Mouse (Mus musculus): ENCODE data around the gene Wtap. TPM values are rescaled to one million over a fixed set of nuclear protein-coding genes. Genes with fewer than 3 reads are reported as not detected.
"Not testable (repeated sequence)": the region's sequence is repeated elsewhere in the genome, so short reads cannot be mapped to it uniquely, and the experiment has no call there.

The Wtap gene
- polyA plus RNA-seq (2012; rRNA removed): 4.5 and 11.0 TPM in 2 replicates

DNA sequence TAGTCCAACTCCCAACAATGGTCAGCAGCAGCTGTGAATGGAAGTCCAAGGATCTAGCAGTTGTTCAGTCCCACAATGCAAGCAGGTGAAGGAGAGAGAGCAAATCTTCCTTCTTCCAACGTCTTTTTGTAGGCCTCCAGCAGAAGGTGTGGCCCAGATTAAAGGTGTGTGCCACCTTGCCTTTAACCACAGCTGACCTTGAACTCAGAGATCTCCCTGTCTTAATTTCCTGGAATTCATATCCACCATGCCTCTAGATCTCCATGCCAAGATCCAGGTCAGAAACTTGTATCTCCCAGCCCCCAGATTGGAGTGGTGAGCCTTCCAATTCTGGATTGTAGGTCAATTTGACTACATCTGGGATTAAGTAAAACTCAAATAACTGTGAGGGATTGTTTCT is at the start of gene Wtap:
Gene Wtap (minus strand): TSS at position 101 of the 400 bp plus-strand sequence.
- peaks cover 2% of the 10 kb centered on the region; the same call in 1 of the 2 replicates for H3K4me1 ChIP-seq (ENCODE audit: control insufficient read depth, insufficient read depth, insufficient read length, low read length)
- peak within 1 kb of the TSS; percentile 81 for H3K27ac ChIP-seq (ENCODE audit: insufficient read depth, low read depth, low read length)
- H3K27me3 ChIP-seq (ENCODE audit: control insufficient read depth, insufficient read depth, low read length): no peaks in the 10 kb centered on the region
- WGBS: 21% methylated on average over 1 of the region's 1 CpGs
- no peak within 1 kb of the TSS for H3K4me3 ChIP-seq (ENCODE audit: low read depth, low read length)
- no peaks in the 10 kb centered on the region for H3K36me3 ChIP-seq (ENCODE audit: control insufficient read depth, insufficient read depth, low read length)
- TF ChIP-seq POLR2A (IDR thresholded peaks at IDR 0.05; ENCODE audit: low read depth, low read length): no peak
- no peak for TF ChIP-seq CTCF (IDR thresholded peaks at IDR 0.05; ENCODE audit: extremely low read depth, insufficient read length, insufficient replicate concordance, low read depth, low read length)

DNA sequence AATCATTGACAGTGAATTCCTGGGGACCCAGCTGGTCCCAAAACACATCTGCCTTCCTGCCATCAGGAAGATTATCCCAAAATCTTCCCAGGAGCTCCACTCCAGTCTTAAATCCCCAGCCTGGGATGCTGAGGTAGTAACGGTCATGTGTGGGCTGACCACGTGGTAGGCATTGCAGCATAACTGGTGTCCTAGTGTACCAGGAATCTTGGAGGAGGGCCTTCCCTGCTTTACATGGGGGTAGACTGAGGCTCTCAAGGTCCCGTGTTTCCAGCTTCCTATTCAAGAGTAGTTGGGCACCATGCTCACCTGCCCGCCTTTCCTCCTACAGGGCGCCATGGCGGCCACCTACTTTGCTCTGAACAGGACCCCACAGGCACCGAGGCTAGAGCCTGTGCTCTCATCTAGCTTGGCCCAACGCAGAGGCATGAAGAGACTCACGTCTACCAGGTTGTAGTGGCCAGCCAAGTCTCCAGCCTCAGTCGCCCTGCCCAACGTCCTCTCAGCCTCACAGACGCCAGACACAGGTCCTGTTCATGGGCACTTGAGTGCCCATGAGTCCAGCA is 42.7 kb upstream of the Wtap start:
- H3K36me3 ChIP-seq (ENCODE audit: control insufficient read depth, insufficient read depth, low read length); H3K27me3 ChIP-seq (ENCODE audit: control insufficient read depth, insufficient read depth, low read length); H3K27ac ChIP-seq (ENCODE audit: insufficient read depth, low read depth, low read length); H3K4me1 ChIP-seq (ENCODE audit: control insufficient read depth, insufficient read depth, insufficient read length, low read length); H3K4me3 ChIP-seq (ENCODE audit: low read depth, low read length): not testable (repeated sequence)
- 88% methylated on average over 5 of the region's 12 CpGs for WGBS

DNA sequence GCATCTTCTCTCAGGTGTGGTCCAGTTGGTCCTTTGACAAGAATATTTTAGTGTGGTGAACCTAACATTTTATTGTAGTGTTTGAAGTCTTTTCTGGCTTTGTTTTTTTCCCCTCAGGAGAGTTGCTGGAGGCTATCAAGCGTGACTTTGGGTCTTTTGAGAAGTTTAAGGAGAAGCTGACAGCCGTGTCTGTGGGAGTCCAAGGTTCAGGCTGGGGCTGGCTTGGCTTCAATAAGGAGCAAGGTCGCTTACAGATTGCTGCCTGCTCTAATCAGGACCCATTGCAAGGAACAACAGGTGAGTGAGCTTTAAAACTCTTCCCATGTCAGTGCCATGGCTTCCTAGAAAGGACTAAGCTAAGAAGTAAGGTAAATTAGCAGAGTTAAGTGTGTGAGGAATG is 19.3 kb upstream of the Wtap start:
- Histone ChIP-seq H3K36me3 (ENCODE audit: control insufficient read depth, insufficient read depth, low read length) (peaks cover 34% of the 10 kb centered on the region), H3K27me3 (ENCODE audit: control insufficient read depth, insufficient read depth, low read length) (no peaks in the 10 kb centered on the region), H3K4me1 (ENCODE audit: control insufficient read depth, insufficient read depth, insufficient read length, low read length) (peaks cover 2% of the 10 kb centered on the region; the same call in 1 of the 2 replicates), H3K4me3 (ENCODE audit: low read depth, low read length) (no peak overlapping the region), H3K27ac (ENCODE audit: insufficient read depth, low read depth, low read length) (no peak overlapping the region)
- 29% methylated on average over 3 of the region's 3 CpGs for WGBS
- TF ChIP-seq CTCF (IDR thresholded peaks at IDR 0.05; ENCODE audit: extremely low read depth, insufficient read length, insufficient replicate concordance, low read depth, low read length) (no peak), POLR2A (IDR thresholded peaks at IDR 0.05; ENCODE audit: low read depth, low read length) (no peak)

DNA sequence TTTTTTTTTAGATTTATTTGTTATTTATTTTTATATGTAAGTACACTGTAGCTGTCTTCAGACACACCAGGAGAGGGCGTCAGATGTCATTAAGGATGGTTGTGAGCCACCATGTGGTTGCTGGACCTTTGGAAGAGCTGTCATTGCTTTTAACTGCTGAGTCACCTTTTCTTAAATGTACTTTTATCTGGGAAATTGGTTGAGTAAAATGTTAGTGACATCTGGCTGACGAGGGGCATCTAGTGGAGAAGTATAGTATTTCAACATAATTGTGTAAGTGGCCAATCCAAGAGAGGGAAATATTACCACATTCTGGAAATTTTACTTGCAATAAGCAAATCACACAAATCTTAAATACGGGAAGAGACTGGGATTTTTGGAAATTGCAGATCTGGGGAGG is 15.9 kb upstream of the Wtap start:
- Histone ChIP-seq H3K36me3 (ENCODE audit: control insufficient read depth, insufficient read depth, low read length) (peaks cover 21% of the 10 kb centered on the region), H3K27ac (ENCODE audit: insufficient read depth, low read depth, low read length) (no peak overlapping the region), H3K4me1 (ENCODE audit: control insufficient read depth, insufficient read depth, insufficient read length, low read length) (peaks cover 2% of the 10 kb centered on the region; the same call in 1 of the 2 replicates), H3K4me3 (ENCODE audit: low read depth, low read length) (no peak overlapping the region), H3K27me3 (ENCODE audit: control insufficient read depth, insufficient read depth, low read length) (no peaks in the 10 kb centered on the region)
- TF ChIP-seq CTCF (IDR thresholded peaks at IDR 0.05; ENCODE audit: extremely low read depth, insufficient read length, insufficient replicate concordance, low read depth, low read length) (no peak), POLR2A (IDR thresholded peaks at IDR 0.05; ENCODE audit: low read depth, low read length) (no peak)
- WGBS: 13% methylated on average over 3 of the region's 3 CpGs

GRCm38 (mm10) chr17:13008528-13008927 is 14.6 kb upstream of the Wtap start:
- peaks cover 2% of the 10 kb centered on the region; the same call in 1 of the 2 replicates for H3K4me1 ChIP-seq (ENCODE audit: control insufficient read depth, insufficient read depth, insufficient read length, low read length)
- H3K4me3 ChIP-seq (ENCODE audit: low read depth, low read length): peak overlapping the region; percentile 78
- no peaks in the 10 kb centered on the region for H3K27me3 ChIP-seq (ENCODE audit: control insufficient read depth, insufficient read depth, low read length)
- peaks cover 12% of the 10 kb centered on the region for H3K36me3 ChIP-seq (ENCODE audit: control insufficient read depth, insufficient read depth, low read length)
- WGBS: 2% methylated on average over 10 of the region's 10 CpGs
- H3K27ac ChIP-seq (ENCODE audit: insufficient read depth, low read depth, low read length): peak overlapping the region; percentile 89
- TF ChIP-seq CTCF (IDR thresholded peaks at IDR 0.05; ENCODE audit: extremely low read depth, insufficient read length, insufficient replicate concordance, low read depth, low read length) (no peak), POLR2A (IDR thresholded peaks at IDR 0.05; ENCODE audit: low read depth, low read length) (no peak)

DNA sequence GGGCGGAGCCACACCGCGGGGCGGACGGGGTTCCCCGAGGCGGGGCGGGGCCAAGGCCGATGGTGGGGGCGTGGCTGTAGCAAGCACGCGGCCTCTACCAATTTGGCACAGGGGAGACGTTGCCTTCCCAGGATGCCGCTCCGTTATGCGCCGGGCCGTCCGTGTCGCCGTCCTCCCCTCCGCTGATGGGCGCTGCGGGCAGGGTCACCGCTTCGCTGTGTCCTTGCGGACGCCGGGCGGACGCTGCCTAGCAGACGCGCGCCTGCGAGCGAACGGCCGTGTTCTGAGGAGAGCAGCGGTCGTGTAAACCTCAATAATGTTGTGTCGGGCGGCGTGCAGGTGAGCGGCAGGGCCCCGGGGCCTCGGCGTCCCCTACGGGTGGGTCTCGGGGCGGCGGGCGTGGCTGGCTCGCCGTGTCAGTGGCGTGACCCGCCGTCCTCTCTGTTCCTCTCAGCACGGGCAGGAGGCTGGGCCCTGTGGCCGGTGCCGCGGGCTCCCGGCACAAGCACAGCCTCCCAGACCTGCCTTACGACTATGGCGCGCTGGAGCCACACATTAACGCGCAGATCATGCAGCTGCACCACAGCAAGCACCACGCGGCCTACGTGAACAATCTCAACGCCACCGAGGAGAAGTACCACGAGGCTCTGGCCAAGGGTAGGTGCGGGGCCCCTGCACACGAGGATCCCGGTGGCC is 13.9 kb upstream of the Wtap start:
- WGBS: under 1% methylated on average over 75 of the region's 76 CpGs
- TF ChIP-seq CTCF (IDR thresholded peaks at IDR 0.05; ENCODE audit: extremely low read depth, insufficient read length, insufficient replicate concordance, low read depth, low read length): no peak
- peak; percentile 98 for TF ChIP-seq POLR2A (IDR thresholded peaks at IDR 0.05; ENCODE audit: low read depth, low read length)
- peaks cover 7% of the 10 kb centered on the region for H3K36me3 ChIP-seq (ENCODE audit: control insufficient read depth, insufficient read depth, low read length)
- H3K4me3 ChIP-seq (ENCODE audit: low read depth, low read length): peak overlapping the region; percentile 78
- peaks cover 2% of the 10 kb centered on the region; the same call in 1 of the 2 replicates for H3K4me1 ChIP-seq (ENCODE audit: control insufficient read depth, insufficient read depth, insufficient read length, low read length)
- H3K27me3 ChIP-seq (ENCODE audit: control insufficient read depth, insufficient read depth, low read length): no peaks in the 10 kb centered on the region
- peak overlapping the region; percentile 89 for H3K27ac ChIP-seq (ENCODE audit: insufficient read depth, low read depth, low read length)

GRCm38 (mm10) chr17:13006984-13007383 is 13.0 kb upstream of the Wtap start:
- Histone ChIP-seq H3K27ac (ENCODE audit: insufficient read depth, low read depth, low read length) (no peak overlapping the region), H3K4me1 (ENCODE audit: control insufficient read depth, insufficient read depth, insufficient read length, low read length) (peaks cover 2% of the 10 kb centered on the region; the same call in 1 of the 2 replicates), H3K36me3 (ENCODE audit: control insufficient read depth, insufficient read depth, low read length) (peaks cover 5% of the 10 kb centered on the region), H3K27me3 (ENCODE audit: control insufficient read depth, insufficient read depth, low read length) (no peaks in the 10 kb centered on the region), H3K4me3 (ENCODE audit: low read depth, low read length) (no peak overlapping the region; the same call in 1 of the 2 replicates)
- 59% methylated on average over 5 of the region's 5 CpGs for WGBS
- no peak for TF ChIP-seq CTCF (IDR thresholded peaks at IDR 0.05; ENCODE audit: extremely low read depth, insufficient read length, insufficient replicate concordance, low read depth, low read length)
- no peak for TF ChIP-seq POLR2A (IDR thresholded peaks at IDR 0.05; ENCODE audit: low read depth, low read length)

GRCm38 (mm10) chr17:13006546-13006945 is 12.6 kb upstream of the Wtap start, which contains the start of gene Sod2:
Sod2 (plus strand) TSS chr17:13006846.
- 97% methylated on average over 2 of the region's 2 CpGs for WGBS
- Histone ChIP-seq H3K4me3 (ENCODE audit: low read depth, low read length) (peak within 1 kb of the TSS; percentile 78), H3K27ac (ENCODE audit: insufficient read depth, low read depth, low read length) (peak within 1 kb of the TSS; percentile 33)
- H3K4me1 ChIP-seq (ENCODE audit: control insufficient read depth, insufficient read depth, insufficient read length, low read length); H3K27me3 ChIP-seq (ENCODE audit: control insufficient read depth, insufficient read depth, low read length); H3K36me3 ChIP-seq (ENCODE audit: control insufficient read depth, insufficient read depth, low read length): not testable (repeated sequence)

DNA sequence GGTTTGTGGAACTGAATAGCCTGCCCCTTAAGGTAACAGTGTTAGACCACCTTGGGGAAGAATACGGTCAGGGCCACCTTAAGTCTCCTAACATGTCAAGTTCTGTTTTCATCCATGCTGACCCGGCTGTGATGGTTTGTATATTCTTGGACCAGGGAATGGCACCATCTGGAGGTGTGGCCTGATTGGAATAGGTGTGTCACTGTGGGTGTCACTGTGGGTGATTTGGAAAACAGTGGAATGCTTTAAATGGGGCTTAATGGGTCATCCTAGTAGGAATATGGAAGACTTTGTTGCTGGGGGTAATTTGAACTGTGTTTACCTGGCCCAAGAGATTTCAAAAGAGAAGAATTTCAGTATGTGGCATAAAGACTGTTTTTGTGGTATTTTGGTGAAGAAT is 10.5 kb upstream of the Wtap start:
- H3K4me3 ChIP-seq (ENCODE audit: low read depth, low read length); H3K27ac ChIP-seq (ENCODE audit: insufficient read depth, low read depth, low read length); H3K36me3 ChIP-seq (ENCODE audit: control insufficient read depth, insufficient read depth, low read length); H3K27me3 ChIP-seq (ENCODE audit: control insufficient read depth, insufficient read depth, low read length); H3K4me1 ChIP-seq (ENCODE audit: control insufficient read depth, insufficient read depth, insufficient read length, low read length): not testable (repeated sequence)
- WGBS: 76% methylated on average over 2 of the region's 2 CpGs

GRCm38 (mm10) chr17:13002243-13002642 is 8.3 kb upstream of the Wtap start:
- WGBS: 91% methylated on average over 5 of the region's 5 CpGs
- not testable (repeated sequence) for H3K4me1 ChIP-seq (ENCODE audit: control insufficient read depth, insufficient read depth, insufficient read length, low read length); H3K27me3 ChIP-seq (ENCODE audit: control insufficient read depth, insufficient read depth, low read length); H3K27ac ChIP-seq (ENCODE audit: insufficient read depth, low read depth, low read length); H3K36me3 ChIP-seq (ENCODE audit: control insufficient read depth, insufficient read depth, low read length); H3K4me3 ChIP-seq (ENCODE audit: low read depth, low read length)

Data from small intestine, adult 2 months (tissue).